Mouse (Mus musculus) 416B (cell line): ENCODE data around the gene Gli3.

Source experiments
- DNase-seq: peaks from one replicate; pipeline ENCODE4 v3.0.0; 2011; ENCODE audit warnings: low read depth

The Gli3 gene

GRCm38 (mm10) chr13:15495820-15496219, 32.8 kb downstream of the Gli3 start:
- no peak for DNase-seq

GRCm38 (mm10) chr13:15498338-15498737, 35.3 kb downstream of the Gli3 start:
- DNase-seq, result no peak

GRCm38 (mm10) chr13:15510925-15511324, 47.9 kb downstream of the Gli3 start:
- DNase-seq, result no peak

GRCm38 (mm10) chr13:15513114-15513513, 50.1 kb downstream of the Gli3 start:
- DNase-seq, result no peak

GRCm38 (mm10) chr13:15514082-15514481, 51.0 kb downstream of the Gli3 start:
- DNase-seq, result no peak

- no peak for DNase-seq
These were observed 54.2 kb downstream of the Gli3 start for GRCm38 (mm10) chr13:15517048-15517760.

GRCm38 (mm10) chr13:15520353-15520752, 57.3 kb downstream of the Gli3 start:
- no peak for DNase-seq

- DNase-seq, result no peak
These were observed 59.1 kb downstream of the Gli3 start for GRCm38 (mm10) chr13:15522153-15522552.

GRCm38 (mm10) chr13:15524208-15524607, 61.2 kb downstream of the Gli3 start:
- DNase-seq, result no peak

- no peak for DNase-seq
These were observed 63.7 kb downstream of the Gli3 start for GRCm38 (mm10) chr13:15526691-15527090.

GRCm38 (mm10) chr13:15531568-15531967, 68.5 kb downstream of the Gli3 start:
- no peak for DNase-seq

GRCm38 (mm10) chr13:15537206-15537605, 74.2 kb downstream of the Gli3 start:
- DNase-seq, result no peak

GRCm38 (mm10) chr13:15537611-15538010, 74.6 kb downstream of the Gli3 start:
- DNase-seq, result no peak

- DNase-seq, result no peak
These were observed 75.4 kb downstream of the Gli3 start for GRCm38 (mm10) chr13:15538389-15538788.

- no peak for DNase-seq
These were observed 79.0 kb downstream of the Gli3 start for GRCm38 (mm10) chr13:15542053-15542452.

GRCm38 (mm10) chr13:15543169-15543887, 80.3 kb downstream of the Gli3 start:
- no peak for DNase-seq

- DNase-seq, result no peak
These were observed 81.0 kb downstream of the Gli3 start for GRCm38 (mm10) chr13:15543888-15544640.

- no peak for DNase-seq
These were observed 82.4 kb downstream of the Gli3 start for GRCm38 (mm10) chr13:15545346-15545896.

- DNase-seq, result no peak
These were observed 83.2 kb downstream of the Gli3 start for GRCm38 (mm10) chr13:15546258-15546657.

- DNase-seq, result no peak
These were observed 86.4 kb downstream of the Gli3 start for GRCm38 (mm10) chr13:15549466-15549865.

- no peak for DNase-seq
These were observed 87.1 kb downstream of the Gli3 start for GRCm38 (mm10) chr13:15550027-15550602.

GRCm38 (mm10) chr13:15550731-15551130, 87.7 kb downstream of the Gli3 start:
- no peak for DNase-seq
